Mouse (Mus musculus) thymus, adult 2 months (tissue): ENCODE results near the gene Frmd4a.

Source experiments
- CTCF ChIP-seq: fragments of 200-500 bp; IDR thresholded peaks from 2 replicates; pipeline ENCODE4 v1.5.1; 2012; ENCODE audit warnings: mild to moderate bottlenecking, control low read depth, low read length, moderate library complexity, borderline replicate concordance; ENCODE audit not compliant: control insufficient read depth, poor library complexity, insufficient read depth; ENCODE audit errors: extremely low read depth
- POLR2A ChIP-seq: fragments of 200-500 bp; IDR thresholded peaks from 2 replicates; pipeline ENCODE4 v1.6.1; 2012; ENCODE audit warnings: mild to moderate bottlenecking, low read length, control low read depth, moderate library complexity; ENCODE audit not compliant: control insufficient read depth, poor library complexity, insufficient read depth; ENCODE audit errors: extremely low read depth

GRCm38 (mm10) chr2:4579357-4580068 lies 562.0 kb downstream of the Frmd4a start:
- TF ChIP-seq CTCF (no peak), POLR2A (no peak)
